Mouse (Mus musculus) limb, embryonic 14.5 days (tissue): ENCODE data around the gene Ltbr. TPM values are rescaled to one million over a fixed set of nuclear protein-coding genes. Genes with fewer than 3 reads are reported as not detected.

Experiments
- ATAC-seq: fragments of 200-750 bp; cut with Nextera tagmentation; 2 replicates; pipeline ENCODE4 v1.8.0; 2017; ENCODE audit warnings: low read depth, moderate number of reproducible peaks, moderate TSS enrichment; ENCODE audit not compliant: low FRiP score
- DNase-seq: peaks from one replicate; pipeline ENCODE4 v3.0.0-alpha.2; 2015; ENCODE audit warnings: low spot score
- H3K27ac ChIP-seq: fragments of 300-500 bp; sonication (generic); replicated peaks from 2 replicates; pipeline ENCODE4 v1.5.1; 2014; ENCODE audit warnings: low read depth, mild to moderate bottlenecking, low read length, moderate library complexity, mixed read lengths
- H3K27me3 ChIP-seq: fragments of 300-500 bp; sonication (generic); 2 replicates; pipeline ENCODE4 v1.6.1; 2014; ENCODE audit warnings: low read length, mixed read lengths; ENCODE audit not compliant: control insufficient read depth, insufficient read depth
- H3K36me3 ChIP-seq: fragments of 300-500 bp; sonication (generic); 2 replicates; pipeline ENCODE4 v1.6.1; 2014; ENCODE audit warnings: mild to moderate bottlenecking, low read length, moderate library complexity, mixed read lengths; ENCODE audit not compliant: control insufficient read depth, insufficient read depth
- H3K4me1 ChIP-seq: fragments of 300-500 bp; sonication (generic); 2 replicates; pipeline ENCODE4 v1.6.1; 2014; ENCODE audit warnings: antibody characterized with exemption, low read length, mixed read lengths; ENCODE audit not compliant: control insufficient read depth, insufficient read depth
- H3K4me2 ChIP-seq: fragments of 300-500 bp; sonication (generic); replicated peaks from 2 replicates; pipeline ENCODE4 v1.6.1; 2014; ENCODE audit warnings: low read depth, mild to moderate bottlenecking, low read length, moderate library complexity; ENCODE audit not compliant: severe bottlenecking
- H3K4me3 ChIP-seq: fragments of 300-500 bp; sonication (generic); replicated peaks from 2 replicates; pipeline ENCODE4 v1.5.1; 2014; ENCODE audit warnings: low read length
- H3K9ac ChIP-seq: fragments of 300-500 bp; sonication (generic); 2 replicates; pipeline ENCODE4 v1.6.1; 2014; ENCODE audit warnings: mild to moderate bottlenecking, low read depth, low read length, moderate library complexity; ENCODE audit not compliant: severe bottlenecking
- H3K9me3 ChIP-seq: fragments of 300-500 bp; sonication (generic); 2 replicates; pipeline ENCODE4 v1.6.1; 2016; ENCODE audit warnings: low read length; ENCODE audit not compliant: control insufficient read depth
- POLR2A ChIP-seq: fragments of 200-500 bp; IDR thresholded peaks from 2 replicates; pipeline ENCODE4 v1.8.0; 2012; ENCODE audit warnings: inconsistent platforms, mild to moderate bottlenecking, moderate library complexity, borderline replicate concordance; ENCODE audit not compliant: insufficient read depth, insufficient read length; ENCODE audit errors: extremely low read depth
- WGBS: fragments of 180-500 bp; shearing (Covaris S2); extraction: QIAGEN DNeasy Blood & Tissue Kit; methylation state at CpG from one replicate; pipeline ENCODE4 v1.1.7; 2014; 5-methylcytosine and 5-hydroxymethylcytosine counted together
- polyA plus RNA-seq, 2 experiments: library from polyadenylated mRNA; depleted of rRNA in 1 of 2; stranded (reverse) in 1 of 2; unstranded in 1 of 2; fragments of >200 nt; fragmentation: Nextera tagmentation in 1 of 2; extraction: Ambion mirVana in 1 of 2; gene quantifications; 2 replicates each; pipeline versions ENCODE4 v1.2.1 to v1.2.3; 2012 to 2014

Gene Ltbr
- polyA plus RNA-seq, 2 experiments, result 45.8 to 52.7 TPM

GRCm38 (mm10) chr6:125303242-125303641 lies 10.4 kb downstream of the Ltbr start:
- Histone ChIP-seq H3K4me2 (no peak overlapping the region), H3K27ac (no peak overlapping the region), H3K36me3 (peaks cover 9% of the 10 kb centered on the region), H3K4me3 (no peak overlapping the region), H3K27me3 (no peaks in the 10 kb centered on the region), H3K9me3 (no peaks in the 10 kb centered on the region), H3K9ac (no peak overlapping the region), H3K4me1 (no peaks in the 10 kb centered on the region)
- 62% methylated on average over 4 of the region's 4 CpGs for WGBS
- ATAC-seq, result no peak
- no peak for DNase-seq
- no peak for TF ChIP-seq POLR2A

- Histone ChIP-seq H3K27ac (0 out of 2 replicates have a peak overlapping the region, but pooled peaks have one; percentile 2), H3K4me3 (no peak overlapping the region), H3K4me2 (no peak overlapping the region), H3K36me3 (peaks cover 9% of the 10 kb centered on the region), H3K4me1 (no peaks in the 10 kb centered on the region), H3K27me3 (no peaks in the 10 kb centered on the region), H3K9ac (no peak overlapping the region), H3K9me3 (no peaks in the 10 kb centered on the region)
- TF ChIP-seq POLR2A, result no peak
- DNase-seq (no peak), ATAC-seq (no peak)
- 71% methylated on average over 24 of the region's 24 CpGs for WGBS
Measured at GRCm38 (mm10) chr6:125302231-125302982, 11.3 kb downstream of the Ltbr start.

DNA sequence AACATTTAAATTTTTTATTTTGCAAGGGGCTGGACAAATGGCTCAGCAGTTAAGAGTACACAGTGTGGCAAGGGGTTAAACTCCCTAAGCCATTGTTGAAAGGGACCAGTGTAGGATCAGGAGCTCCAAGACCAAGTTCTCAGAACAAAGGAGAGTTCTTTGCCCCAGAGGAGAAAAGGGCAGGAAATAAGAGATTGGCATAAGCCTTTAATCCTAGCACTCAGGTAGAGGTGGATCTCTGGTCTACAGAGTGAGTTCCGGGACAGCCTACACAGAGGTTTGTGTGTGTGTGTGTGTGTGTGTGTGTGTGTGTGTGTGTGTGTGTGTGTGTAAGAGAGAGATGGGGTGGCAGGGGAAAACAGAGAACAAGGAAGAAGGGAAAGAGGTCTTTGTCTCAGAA lies 12.7 kb downstream of the Ltbr start:
- H3K27ac ChIP-seq, result no peak overlapping the region
- no peak for TF ChIP-seq POLR2A
- H3K4me3 ChIP-seq, result no peak overlapping the region
- no peak overlapping the region for H3K9ac ChIP-seq
- H3K36me3 ChIP-seq, result no peaks in the 10 kb centered on the region
- WGBS, result 67% methylated on average over 1 of the region's 1 CpGs
- H3K27me3 ChIP-seq, result no peaks in the 10 kb centered on the region
- H3K9me3 ChIP-seq, result no peaks in the 10 kb centered on the region
- ATAC-seq (no peak), DNase-seq (no peak)
- H3K4me1 ChIP-seq, result no peaks in the 10 kb centered on the region
- H3K4me2 ChIP-seq, result no peak overlapping the region

- Histone ChIP-seq H3K4me1 (no peaks in the 10 kb centered on the region), H3K4me2 (no peak overlapping the region), H3K36me3 (no peaks in the 10 kb centered on the region), H3K9ac (no peak overlapping the region), H3K27me3 (no peaks in the 10 kb centered on the region), H3K9me3 (no peaks in the 10 kb centered on the region), H3K27ac (no peak overlapping the region), H3K4me3 (no peak overlapping the region)
- 77% methylated on average over 5 of the region's 5 CpGs for WGBS
- no peak for TF ChIP-seq POLR2A
- DNase-seq (no peak), ATAC-seq (no peak)
Measured at GRCm38 (mm10) chr6:125297149-125297820, 16.4 kb downstream of the Ltbr start.

DNA sequence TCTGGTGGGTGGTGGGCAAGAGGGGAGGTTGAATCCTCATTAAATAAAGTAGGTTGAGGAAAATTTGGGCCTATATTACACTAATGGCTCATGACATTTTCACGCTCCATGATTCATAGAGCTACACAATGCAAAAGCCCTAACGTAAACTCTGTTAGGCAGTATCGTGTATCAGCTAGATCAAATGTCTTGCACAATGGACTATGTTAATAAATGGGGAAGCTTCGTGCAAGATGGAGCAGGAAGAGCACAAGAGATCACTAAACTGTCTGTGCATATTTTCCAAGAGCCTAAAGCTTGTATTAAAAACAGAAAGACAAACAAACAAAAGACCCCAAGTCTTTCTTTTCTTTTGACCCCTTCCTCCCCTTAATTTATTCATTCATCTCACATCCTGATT lies 19.6 kb downstream of the Ltbr start:
- no peak for TF ChIP-seq POLR2A
- Histone ChIP-seq H3K4me1 (no peaks in the 10 kb centered on the region), H3K27me3 (no peaks in the 10 kb centered on the region), H3K9me3 (no peaks in the 10 kb centered on the region), H3K27ac (no peak overlapping the region), H3K9ac (no peak overlapping the region), H3K36me3 (no peaks in the 10 kb centered on the region), H3K4me3 (no peak overlapping the region), H3K4me2 (no peak overlapping the region)
- ATAC-seq, result no peak
- DNase-seq, result no peak
- WGBS, result 77% methylated on average over 4 of the region's 4 CpGs
